Mouse (Mus musculus) liver, adult 2 months (tissue): ENCODE measurements at regions not wholly inside any gene's neighbourhood (a gene's known extent, or its start where the extent isn't known, plus 50 kb on each side); places are given as distances from the start of the nearest gene placed in this dataset.

ENCODE experiments used
- CTCF ChIP-seq: fragments of 200-500 bp; IDR thresholded peaks from 2 replicates; pipeline ENCODE4 v1.5.1; 2011; ENCODE audit warnings: low read depth, low read length, control low read depth
- POLR2A ChIP-seq: fragments of 200-500 bp; IDR thresholded peaks from 2 replicates; pipeline ENCODE4 v1.6.1; 2011; ENCODE audit warnings: low read length, control low read depth; ENCODE audit not compliant: insufficient read depth; ENCODE audit errors: extremely low read depth

GRCm38 (mm10) chr16:9341245-9341644 is 511.3 kb downstream of the 1810013L24Rik start:
- TF ChIP-seq POLR2A (no peak), CTCF (no peak)
